Mouse (Mus musculus) liver, embryonic 11.5 days (tissue): ENCODE results near the gene Hnrnpa2b1. TPM values are rescaled to one million over a fixed set of nuclear protein-coding genes. Genes with fewer than 3 reads are reported as not detected.

Source experiments
- ATAC-seq: fragments of 200-750 bp; cut with Nextera tagmentation; replicated peaks from 2 replicates; pipeline ENCODE4 v1.8.0; 2017; ENCODE audit warnings: moderate number of reproducible peaks, mild to moderate bottlenecking, moderate TSS enrichment, moderate library complexity; ENCODE audit not compliant: low FRiP score
- DNase-seq: peaks from one replicate; pipeline ENCODE4 v3.0.0-alpha.2; 2017; ENCODE audit warnings: low spot score
- H3K27ac ChIP-seq: fragments of 300-500 bp; sonication (generic); 2 replicates; pipeline ENCODE4 v1.5.1; 2014; ENCODE audit warnings: mild to moderate bottlenecking, low read depth, low read length, control low read depth
- H3K27me3 ChIP-seq: fragments of 300-500 bp; sonication (generic); replicated peaks from 2 replicates; pipeline ENCODE4 v1.6.1; 2014; ENCODE audit warnings: low read length, mixed read lengths; ENCODE audit not compliant: control insufficient read depth, insufficient read depth
- H3K36me3 ChIP-seq: fragments of 300-500 bp; sonication (generic); 2 replicates; pipeline ENCODE4 v1.6.1; 2014; ENCODE audit warnings: mild to moderate bottlenecking, low read length, moderate library complexity, mixed read lengths; ENCODE audit not compliant: control insufficient read depth, insufficient read depth
- H3K4me1 ChIP-seq: fragments of 300-500 bp; sonication (generic); replicated peaks from 2 replicates; pipeline ENCODE4 v1.6.1; 2014; ENCODE audit warnings: low read length, mixed read lengths; ENCODE audit not compliant: control insufficient read depth, insufficient read depth
- H3K4me2 ChIP-seq: fragments of 300-500 bp; sonication (generic); 2 replicates; pipeline ENCODE4 v1.6.1; 2014; ENCODE audit warnings: mild to moderate bottlenecking, control low read depth, moderate library complexity
- H3K4me3 ChIP-seq: fragments of 300-500 bp; sonication (generic); 2 replicates; pipeline ENCODE4 v1.5.1; 2014; ENCODE audit warnings: low read depth, low read length, control low read depth
- H3K9ac ChIP-seq: fragments of 300-500 bp; sonication (generic); 2 replicates; pipeline ENCODE4 v1.6.1; 2014; ENCODE audit warnings: low read depth, low read length, control low read depth
- H3K9me3 ChIP-seq: fragments of 300-500 bp; sonication (generic); 2 replicates; pipeline ENCODE4 v1.6.1; 2016; ENCODE audit warnings: low read length, inconsistent platforms, mixed read lengths; ENCODE audit not compliant: control insufficient read depth
- WGBS: fragments of 180-500 bp; shearing (Covaris S2); extraction: QIAGEN DNeasy Blood & Tissue Kit; methylation state at CpG from one replicate; pipeline ENCODE4 v1.1.7; 2014; 5-methylcytosine and 5-hydroxymethylcytosine counted together
- polyA plus RNA-seq: library from polyadenylated mRNA; unstranded; fragments of >200 nt; fragmentation: Nextera tagmentation; extraction: Ambion mirVana; gene quantifications from 2 replicates; pipeline ENCODE4 v1.2.1, GENCODE M21; 2014

Hnrnpa2b1 gene
- polyA plus RNA-seq, 1 experiment from 2014 or later: 1,403 TPM

DNA sequence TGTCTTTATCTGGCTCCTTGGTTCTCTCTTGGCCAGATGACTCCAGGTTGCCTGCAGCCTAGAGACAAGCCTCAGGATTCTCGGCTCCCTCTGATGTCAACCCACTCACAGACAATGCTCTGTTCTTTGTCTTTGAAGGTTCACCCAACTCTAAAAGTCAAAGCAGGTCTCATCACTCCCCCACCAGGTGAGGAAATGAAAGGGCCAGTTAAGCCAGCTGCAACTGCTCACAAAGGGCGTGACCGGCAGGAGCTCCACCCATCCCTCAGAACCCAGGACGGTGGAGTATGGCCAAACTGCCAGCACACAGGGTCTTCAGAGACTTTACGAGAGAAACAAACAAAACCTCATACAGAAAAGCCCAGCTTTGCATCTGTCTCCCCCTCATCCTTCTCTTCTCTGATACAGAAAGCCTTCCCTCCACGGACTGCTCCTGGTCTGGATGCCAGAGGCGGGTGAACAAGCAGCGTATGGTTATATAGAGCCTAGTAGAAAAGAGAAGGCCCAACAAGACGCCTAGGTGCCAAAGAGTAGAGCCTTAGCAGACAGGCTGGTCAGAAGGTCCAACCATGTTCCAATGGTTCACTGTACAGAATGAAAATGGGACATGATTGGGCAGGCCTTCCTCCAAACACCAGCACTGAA is 27.4 kb downstream of the Hnrnpa2b1 start:
- Histone ChIP-seq H3K27me3 (no peaks in the 10 kb centered on the region; the same call in 1 of the 2 replicates), H3K9ac (no peak overlapping the region), H3K4me2 (no peak overlapping the region), H3K36me3 (no peaks in the 10 kb centered on the region), H3K27ac (no peak overlapping the region), H3K9me3 (no peaks in the 10 kb centered on the region), H3K4me3 (no peak overlapping the region), H3K4me1 (no peaks in the 10 kb centered on the region)
- DNase-seq (no peak), ATAC-seq (no peak)
- 51% methylated on average over 9 of the region's 9 CpGs for WGBS

DNA sequence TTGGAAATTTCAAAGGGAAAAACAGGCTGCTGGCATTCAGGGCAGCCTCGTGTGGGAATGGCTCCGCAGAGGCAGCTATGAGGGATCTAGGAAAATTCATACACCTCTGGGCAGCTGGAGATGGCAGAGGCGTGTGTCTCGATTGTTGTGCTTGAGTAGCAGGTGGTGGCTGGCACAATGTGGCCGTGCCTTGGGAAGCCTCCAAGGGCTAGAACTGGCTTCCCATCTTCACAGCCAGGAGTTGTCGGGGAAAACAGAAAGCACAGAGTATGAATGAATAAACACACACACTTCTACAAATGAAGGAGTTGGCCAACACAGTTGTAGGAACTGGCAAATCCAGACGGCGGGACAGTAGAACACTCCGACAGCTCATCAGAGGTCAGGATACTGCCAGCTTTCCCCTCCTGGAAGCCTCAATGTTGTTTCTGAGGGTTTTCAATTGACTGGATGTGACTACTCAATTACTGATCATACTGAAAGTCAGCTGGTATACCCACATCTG is 30.8 kb downstream of the Hnrnpa2b1 start:
- no peaks in the 10 kb centered on the region for H3K9me3 ChIP-seq
- no peak overlapping the region for H3K4me2 ChIP-seq
- no peaks in the 10 kb centered on the region for H3K36me3 ChIP-seq
- ATAC-seq (no peak), DNase-seq (no peak)
- WGBS: 82% methylated on average over 9 of the region's 9 CpGs
- H3K4me1 ChIP-seq: no peaks in the 10 kb centered on the region
- no peak overlapping the region for H3K9ac ChIP-seq
- H3K27ac ChIP-seq: no peak overlapping the region
- H3K27me3 ChIP-seq: peaks cover 25% of the 10 kb centered on the region
- no peak overlapping the region for H3K4me3 ChIP-seq

DNA sequence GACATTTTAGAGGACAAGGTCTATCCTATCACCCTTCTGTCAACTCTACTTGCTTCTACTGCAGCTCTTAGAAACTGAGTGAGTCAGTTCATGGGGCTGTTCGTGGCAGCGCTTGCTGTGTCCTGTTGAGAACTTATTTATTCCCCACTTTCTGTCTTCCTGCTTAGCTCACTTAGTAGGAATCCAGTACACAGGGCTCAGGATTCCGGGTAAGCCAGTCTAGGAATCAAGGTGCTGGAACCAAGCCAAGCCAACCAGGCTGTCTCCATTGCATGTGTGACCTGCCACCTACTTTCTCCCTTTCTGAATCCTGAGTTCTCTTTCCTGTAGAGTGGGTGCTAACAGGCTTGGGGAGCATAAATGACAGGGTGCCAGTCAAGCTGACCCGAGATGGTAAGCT is 32.0 kb downstream of the Hnrnpa2b1 start:
- 75% methylated on average over 4 of the region's 4 CpGs for WGBS
- DNase-seq (no peak), ATAC-seq (no peak)
- Histone ChIP-seq H3K4me3 (no peak overlapping the region), H3K36me3 (no peaks in the 10 kb centered on the region), H3K9ac (no peak overlapping the region), H3K27me3 (peaks cover 38% of the 10 kb centered on the region), H3K4me2 (no peak overlapping the region), H3K27ac (no peak overlapping the region), H3K4me1 (peaks cover 6% of the 10 kb centered on the region; the same call in 1 of the 2 replicates), H3K9me3 (no peaks in the 10 kb centered on the region)

DNA sequence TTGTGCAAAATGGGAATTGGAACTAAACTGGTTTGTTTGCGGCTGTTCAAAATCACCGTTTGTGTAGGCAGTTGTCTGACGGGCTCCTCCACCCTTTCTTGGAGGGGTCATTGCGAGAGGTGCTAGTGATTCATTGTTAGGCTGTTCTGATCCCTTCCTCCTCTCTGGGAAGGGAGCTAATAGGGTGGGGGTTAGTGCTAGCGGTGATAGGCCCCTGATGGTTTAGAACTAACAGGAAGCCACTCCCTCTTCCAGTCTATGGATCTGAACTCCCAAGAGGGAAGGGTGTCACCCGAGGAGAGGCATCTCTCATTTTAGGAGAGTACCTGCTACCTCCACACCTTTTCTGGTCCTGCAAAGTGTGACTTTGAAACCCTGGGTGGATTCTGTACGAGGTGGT is 35.4 kb downstream of the Hnrnpa2b1 start:
- H3K27ac ChIP-seq: no peak overlapping the region
- DNase-seq: no peak
- H3K4me1 ChIP-seq: peaks cover 13% of the 10 kb centered on the region
- WGBS: 22% methylated on average over 7 of the region's 7 CpGs
- H3K9me3 ChIP-seq: no peaks in the 10 kb centered on the region
- no peak overlapping the region for H3K4me3 ChIP-seq
- no peak overlapping the region for H3K9ac ChIP-seq
- no peaks in the 10 kb centered on the region for H3K36me3 ChIP-seq
- no peak for ATAC-seq
- H3K27me3 ChIP-seq: peaks cover 48% of the 10 kb centered on the region
- H3K4me2 ChIP-seq: no peak overlapping the region

DNA sequence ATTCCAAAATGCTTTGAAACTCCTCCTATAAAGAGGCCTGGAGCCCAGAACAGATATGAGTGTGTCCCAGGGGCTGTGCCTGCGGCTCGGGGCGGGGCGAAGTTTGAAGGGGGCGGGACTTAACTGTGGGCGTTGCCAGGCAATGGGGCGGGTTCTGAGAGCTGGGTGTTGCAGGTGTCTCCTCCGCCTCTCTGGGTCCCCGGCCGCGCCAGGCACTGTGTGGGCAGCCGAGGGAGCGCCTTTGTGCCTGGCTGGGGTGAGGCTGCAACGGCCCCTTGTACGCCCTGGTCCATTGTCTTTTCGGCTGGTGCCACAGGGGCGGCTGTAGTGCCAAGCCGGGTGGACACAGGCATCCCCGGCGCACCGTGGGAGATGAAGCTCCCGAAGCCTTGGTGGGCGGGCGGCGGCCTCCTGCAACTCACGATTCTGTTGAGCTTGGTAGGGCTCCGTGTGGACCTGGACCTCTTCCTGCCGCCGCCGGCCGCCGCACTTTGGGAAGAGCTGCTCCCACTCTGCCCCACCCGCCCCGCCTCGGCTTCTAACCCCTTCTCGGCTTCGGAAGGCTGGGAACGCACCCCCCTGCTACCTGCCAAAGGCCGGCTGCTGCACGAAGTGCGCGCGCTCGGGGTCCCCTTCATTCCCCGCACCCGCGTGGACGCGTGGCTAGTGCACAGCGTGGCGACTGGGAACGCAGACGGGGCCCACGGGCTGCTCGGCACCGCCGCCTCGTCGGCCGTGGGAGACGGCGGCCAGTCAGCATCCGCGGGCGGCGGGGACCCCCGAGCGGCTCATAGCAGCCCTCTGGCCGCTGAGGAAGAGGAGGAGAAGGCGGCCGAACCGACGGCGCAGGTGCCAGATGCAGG is 36.9 kb downstream of the Hnrnpa2b1 start, which contains the start of gene Nfe2l3:
Gene Nfe2l3 (plus strand): TSS at position 136 of the 863 bp plus-strand sequence.
- peaks cover 48% of the 10 kb centered on the region for H3K27me3 ChIP-seq
- peaks cover 13% of the 10 kb centered on the region for H3K4me1 ChIP-seq
- H3K9ac ChIP-seq: peak within 1 kb of the TSS; percentile 18; the same call in 1 of the 2 replicates
- peak within 1 kb of the TSS; percentile 96 for H3K4me2 ChIP-seq
- H3K9me3 ChIP-seq: no peaks in the 10 kb centered on the region
- peak within 1 kb of the TSS; percentile 56 for H3K4me3 ChIP-seq
- H3K36me3 ChIP-seq: no peaks in the 10 kb centered on the region
- H3K27ac ChIP-seq: no peak within 1 kb of the TSS
- ATAC-seq: peak; percentile 94
- DNase-seq: peak; percentile 87
- 2% methylated on average over 74 of the region's 74 CpGs for WGBS

DNA sequence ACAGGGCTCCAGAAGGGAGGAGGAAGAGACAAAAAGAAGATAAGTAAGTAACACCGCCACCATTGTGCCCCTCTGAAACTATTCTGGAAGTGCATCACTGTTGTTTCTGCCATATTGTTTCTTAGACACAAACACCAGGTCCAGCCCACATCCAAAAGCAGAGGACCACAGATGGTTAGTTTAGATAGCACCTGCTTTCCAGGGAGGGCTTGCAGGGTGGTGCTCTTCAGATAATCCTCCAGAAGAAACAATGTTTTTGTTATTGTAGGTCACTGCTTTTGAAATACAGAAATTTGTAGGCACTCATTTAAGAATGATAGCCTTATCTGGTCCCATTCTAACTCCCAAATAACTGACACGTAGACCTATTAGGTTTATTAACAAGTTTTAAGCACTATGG is 45.2 kb downstream of the Hnrnpa2b1 start:
- Histone ChIP-seq H3K27me3 (no peaks in the 10 kb centered on the region; the same call in 1 of the 2 replicates), H3K27ac (no peak overlapping the region), H3K9me3 (peaks cover 2% of the 10 kb centered on the region; the same call in 1 of the 2 replicates), H3K36me3 (no peaks in the 10 kb centered on the region), H3K4me2 (no peak overlapping the region), H3K4me3 (no peak overlapping the region), H3K9ac (no peak overlapping the region), H3K4me1 (peaks cover 4% of the 10 kb centered on the region; the same call in 1 of the 2 replicates)
- no peak; the same call in 1 of the 2 replicates for ATAC-seq
- 68% methylated on average over 2 of the region's 2 CpGs for WGBS
- no peak for DNase-seq

DNA sequence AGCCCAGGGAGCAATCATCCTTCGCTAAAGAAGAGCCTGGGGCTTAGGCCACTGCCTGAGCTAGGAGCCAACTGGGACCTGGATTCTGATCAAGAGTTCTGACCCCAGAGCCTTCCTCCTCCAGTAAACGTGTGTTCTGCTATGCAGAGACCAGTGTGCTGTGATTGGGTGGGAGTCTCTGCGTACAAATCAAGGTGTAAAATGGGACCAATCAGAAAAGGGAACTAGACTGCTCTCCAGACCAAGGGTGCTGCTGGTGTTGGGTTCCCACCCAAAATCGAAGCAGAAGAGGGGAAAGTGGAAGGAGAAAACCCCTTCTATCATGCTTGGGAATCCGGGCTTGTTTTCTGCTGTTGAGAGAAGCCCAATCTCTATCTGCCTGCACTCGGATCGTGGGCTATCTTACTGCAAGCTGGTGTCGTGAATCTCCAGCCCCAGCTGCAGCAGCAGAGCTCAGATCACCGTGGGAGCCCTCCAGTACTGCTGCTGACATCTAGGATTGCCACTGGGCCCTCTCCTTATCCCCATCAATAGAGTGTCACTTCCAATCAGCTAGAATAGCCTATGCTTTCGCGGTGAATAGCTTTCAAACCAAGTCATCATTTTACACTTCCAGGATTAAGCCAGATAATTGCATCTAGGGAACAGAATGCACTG is 46.1 kb downstream of the Hnrnpa2b1 start:
- 47% methylated on average over 11 of the region's 11 CpGs for WGBS

DNA sequence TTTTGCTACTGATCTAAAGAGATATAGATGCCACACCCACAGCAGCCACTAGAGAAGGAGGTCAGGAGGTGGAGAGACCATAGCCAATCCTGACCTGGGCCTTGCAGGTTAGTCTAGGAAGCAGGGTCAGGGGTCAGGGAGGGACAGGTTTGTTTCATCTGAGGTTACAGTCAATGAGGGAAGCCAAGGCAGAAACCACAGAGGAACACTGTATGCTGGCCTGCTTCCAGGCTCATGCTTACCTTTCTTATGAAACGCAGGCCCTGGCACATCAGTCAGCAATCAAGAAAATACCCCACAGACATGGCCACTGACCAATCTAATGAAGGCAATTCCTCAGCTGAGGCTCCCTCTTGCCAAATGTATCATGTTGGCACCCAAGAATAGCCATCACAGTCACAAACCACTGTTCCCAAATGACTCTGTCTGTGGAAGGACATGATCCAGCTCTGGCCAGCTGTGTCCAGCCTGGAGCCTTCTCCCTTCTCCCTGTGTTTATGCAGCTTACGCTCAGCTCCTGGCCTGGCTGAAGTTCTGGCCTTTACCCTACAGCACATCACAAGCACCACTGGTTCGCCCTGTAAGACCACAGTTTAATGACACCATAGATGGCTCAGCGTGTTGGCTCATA is 52.3 kb downstream of the Hnrnpa2b1 start:
- no peak overlapping the region for H3K9ac ChIP-seq
- H3K4me2 ChIP-seq: no peak overlapping the region
- no peaks in the 10 kb centered on the region for H3K4me1 ChIP-seq
- no peak overlapping the region for H3K4me3 ChIP-seq
- DNase-seq (no peak), ATAC-seq (no peak)
- no peaks in the 10 kb centered on the region for H3K27me3 ChIP-seq
- no peaks in the 10 kb centered on the region; the same call in 1 of the 2 replicates for H3K9me3 ChIP-seq
- WGBS: 93% methylated on average over 4 of the region's 4 CpGs
- no peaks in the 10 kb centered on the region for H3K36me3 ChIP-seq
- no peak overlapping the region for H3K27ac ChIP-seq

More for the DNA sequence above, 46.1 kb downstream of the Hnrnpa2b1 start:
- Histone ChIP-seq H3K27me3 (no peaks in the 10 kb centered on the region; the same call in 1 of the 2 replicates), H3K9me3 (peaks cover 2% of the 10 kb centered on the region; the same call in 1 of the 2 replicates), H3K9ac (no peak overlapping the region), H3K4me2 (no peak overlapping the region), H3K4me1 (peaks cover 4% of the 10 kb centered on the region; the same call in 1 of the 2 replicates), H3K4me3 (no peak overlapping the region), H3K27ac (no peak overlapping the region), H3K36me3 (no peaks in the 10 kb centered on the region)
- DNase-seq (no peak), ATAC-seq (no peak)
